Mouse (Mus musculus): ENCODE measurements around the gene Uqcrq.

DNA sequence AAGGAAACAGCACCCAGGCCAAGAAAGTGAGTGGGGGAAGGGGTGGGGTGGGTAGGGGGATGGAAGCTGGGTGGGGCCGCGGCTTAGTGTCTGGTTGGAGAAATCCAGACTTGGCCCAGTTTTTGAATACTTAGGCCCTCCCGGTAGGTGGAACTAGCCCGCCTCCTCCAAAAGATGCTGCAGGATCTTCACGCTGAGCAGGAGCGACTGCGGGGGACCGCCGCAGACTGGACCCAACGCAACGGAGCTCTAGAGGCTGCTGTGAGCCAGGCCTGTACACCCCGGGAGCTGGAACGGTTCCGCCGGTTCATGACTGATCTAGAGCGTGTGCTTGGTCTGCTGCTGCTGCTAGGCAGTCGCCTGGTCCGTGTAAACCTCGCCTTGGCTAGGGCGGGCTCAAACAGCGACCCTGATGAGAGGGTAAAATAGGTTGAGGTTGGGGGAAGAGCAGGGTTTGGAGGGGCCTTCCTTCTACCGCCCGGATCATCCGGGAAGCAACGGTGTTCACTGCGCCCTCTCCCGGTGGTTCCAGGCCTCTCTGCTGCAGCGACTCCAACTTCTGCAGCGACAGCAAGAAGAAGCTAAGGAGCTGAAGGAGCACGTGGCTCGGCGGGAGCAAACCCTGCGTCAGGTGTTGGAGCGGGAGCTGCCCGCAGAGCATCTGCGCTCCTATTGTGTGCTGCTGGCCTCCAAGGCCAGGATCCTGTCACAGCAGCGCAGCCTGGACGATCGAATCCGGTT, 35.8 kb upstream of the Uqcrq start:
- TF ChIP-seq TBP (IDR thresholded peaks at IDR 0.05; ENCODE audit: low read depth, low read length) (no peak), POLR2A (IDR thresholded peaks at IDR 0.05; ENCODE audit: control insufficient read depth in 1 of 2, insufficient read depth in 1 of 2, low read depth in 1 of 2, low read length in 2 of 2, poor library complexity in 1 of 2) (no peak), EP300 (IDR thresholded peaks at IDR 0.05; ENCODE audit: low read depth in 1 of 2, low read length in 2 of 2) (no peak)

Measured in MEL (cell line).